Mouse (Mus musculus): ENCODE results near the gene Gm43064. TPM values are rescaled to one million over a fixed set of nuclear protein-coding genes. Genes with fewer than 3 reads are reported as not detected.

Gene Gm43064
- total RNA-seq, 1 experiment: 0.76 TPM

GRCm38 (mm10) chr3:103787225-103787624, 22.1 kb upstream of the Gm43064 start:
- no peak for DNase-seq (ENCODE audit: low read depth, low spot score)
- no peaks in the 10 kb centered on the region for H3K9me3 ChIP-seq (ENCODE audit: control insufficient read depth, insufficient read depth, low read depth, low read length)
- H3K4me1 ChIP-seq (ENCODE audit: control insufficient read depth in 2 of 2, insufficient read depth in 2 of 2, low read length in 2 of 2, poor library complexity in 1 of 2): peaks cover 4 to 7% of the 10 kb centered on the region in 2 experiments
- H3K36me3 ChIP-seq (ENCODE audit: control insufficient read depth, insufficient read depth, low read length, poor library complexity, severe bottlenecking): no peaks in the 10 kb centered on the region
- TF ChIP-seq CHD2 (IDR thresholded peaks at IDR 0.05; ENCODE audit: low read depth, low read length): no peak
- no peak for TF ChIP-seq HCFC1 (IDR thresholded peaks at IDR 0.05; ENCODE audit: borderline replicate concordance, insufficient read depth, low read length)
- no peak for TF ChIP-seq ZNF384 (IDR thresholded peaks at IDR 0.05; ENCODE audit: low read depth, low read length)
- TF ChIP-seq ZC3H11A (IDR thresholded peaks at IDR 0.05; ENCODE audit: borderline replicate concordance, low read depth, low read length): no peak
- no peak for TF ChIP-seq MAFK (IDR thresholded peaks at IDR 0.05; ENCODE audit: insufficient read depth, low read depth, low read length)
- no peak overlapping the region for H3K4me3 ChIP-seq (ENCODE audit: insufficient read depth in 1 of 2, low read depth in 1 of 2, low read length in 2 of 2, poor library complexity in 1 of 2, severe bottlenecking in 1 of 2)
- no peak overlapping the region for H3K27ac ChIP-seq (ENCODE audit: insufficient read depth, low read depth, low read length, poor library complexity, severe bottlenecking)
- in situ Hi-C loops (cut with MboI; ENCODE audit: low sequenced_read_pairs in 2 of 2, unreplicated experiment in 2 of 2): no loop called here
- H3K9ac ChIP-seq (ENCODE audit: insufficient read depth, low read depth, low read length, poor library complexity, severe bottlenecking): no peak overlapping the region

GRCm38 (mm10) chr3:103789096-103789495, 20.3 kb upstream of the Gm43064 start:
- Histone ChIP-seq H3K36me3 (ENCODE audit: control insufficient read depth, insufficient read depth, low read length, poor library complexity, severe bottlenecking) (no peaks in the 10 kb centered on the region), H3K9me3 (ENCODE audit: control insufficient read depth, insufficient read depth, low read depth, low read length) (no peaks in the 10 kb centered on the region), H3K9ac (ENCODE audit: insufficient read depth, low read depth, low read length, poor library complexity, severe bottlenecking) (no peak overlapping the region), H3K4me1 (ENCODE audit: control insufficient read depth in 2 of 2, insufficient read depth in 2 of 2, low read length in 2 of 2, poor library complexity in 1 of 2) (peaks cover 4 to 7% of the 10 kb centered on the region in 2 experiments), H3K4me3 (ENCODE audit: insufficient read depth in 1 of 2, low read depth in 1 of 2, low read length in 2 of 2, poor library complexity in 1 of 2, severe bottlenecking in 1 of 2) (no peak overlapping the region), H3K27ac (ENCODE audit: insufficient read depth, low read depth, low read length, poor library complexity, severe bottlenecking) (no peak overlapping the region)
- no peak for TF ChIP-seq ZC3H11A (IDR thresholded peaks at IDR 0.05; ENCODE audit: borderline replicate concordance, low read depth, low read length)
- TF ChIP-seq HCFC1 (IDR thresholded peaks at IDR 0.05; ENCODE audit: borderline replicate concordance, insufficient read depth, low read length): no peak
- TF ChIP-seq ZNF384 (IDR thresholded peaks at IDR 0.05; ENCODE audit: low read depth, low read length): no peak
- no peak for TF ChIP-seq MAFK (IDR thresholded peaks at IDR 0.05; ENCODE audit: insufficient read depth, low read depth, low read length)
- TF ChIP-seq CHD2 (IDR thresholded peaks at IDR 0.05; ENCODE audit: low read depth, low read length): no peak
- no peak for DNase-seq (ENCODE audit: low read depth, low spot score)
- in situ Hi-C loops (cut with MboI; ENCODE audit: low sequenced_read_pairs in 2 of 2, unreplicated experiment in 2 of 2): no loop called here

- no peak for DNase-seq (ENCODE audit: low read depth, low spot score)
- H3K4me1 ChIP-seq (ENCODE audit: control insufficient read depth in 2 of 2, insufficient read depth in 2 of 2, low read length in 2 of 2, poor library complexity in 1 of 2): peaks cover 4 to 7% of the 10 kb centered on the region in 2 experiments; a peak in 3 of 4 replicates
- H3K9me3 ChIP-seq (ENCODE audit: control insufficient read depth, insufficient read depth, low read depth, low read length): no peaks in the 10 kb centered on the region
- H3K9ac ChIP-seq (ENCODE audit: insufficient read depth, low read depth, low read length, poor library complexity, severe bottlenecking): peak overlapping the region; percentile 84; the same call in 1 of the 2 replicates
- no peak overlapping the region for H3K27ac ChIP-seq (ENCODE audit: insufficient read depth, low read depth, low read length, poor library complexity, severe bottlenecking)
- TF ChIP-seq CHD2 (IDR thresholded peaks at IDR 0.05; ENCODE audit: low read depth, low read length) (no peak), MAFK (IDR thresholded peaks at IDR 0.05; ENCODE audit: insufficient read depth, low read depth, low read length) (no peak), ZNF384 (IDR thresholded peaks at IDR 0.05; ENCODE audit: low read depth, low read length) (no peak), HCFC1 (IDR thresholded peaks at IDR 0.05; ENCODE audit: borderline replicate concordance, insufficient read depth, low read length) (no peak), ZC3H11A (IDR thresholded peaks at IDR 0.05; ENCODE audit: borderline replicate concordance, low read depth, low read length) (no peak)
- in situ Hi-C loops (cut with MboI; ENCODE audit: low sequenced_read_pairs in 2 of 2, unreplicated experiment in 2 of 2): no loop called here
- no peaks in the 10 kb centered on the region for H3K36me3 ChIP-seq (ENCODE audit: control insufficient read depth, insufficient read depth, low read length, poor library complexity, severe bottlenecking)
- H3K4me3 ChIP-seq (ENCODE audit: insufficient read depth in 1 of 2, low read depth in 1 of 2, low read length in 2 of 2, poor library complexity in 1 of 2, severe bottlenecking in 1 of 2): peak overlapping the region; percentile 82 to 95
Measured at GRCm38 (mm10) chr3:103789891-103790345, 19.5 kb upstream of the Gm43064 start.

- no peak for DNase-seq (ENCODE audit: low read depth, low spot score)
- H3K36me3 ChIP-seq (ENCODE audit: control insufficient read depth, insufficient read depth, low read length, poor library complexity, severe bottlenecking): no peaks in the 10 kb centered on the region
- H3K27ac ChIP-seq (ENCODE audit: insufficient read depth, low read depth, low read length, poor library complexity, severe bottlenecking): no peak overlapping the region; the same call in none of the 2 replicates
- peaks cover 4 to 7% of the 10 kb centered on the region in 2 experiments; a peak in 3 of 4 replicates for H3K4me1 ChIP-seq (ENCODE audit: control insufficient read depth in 2 of 2, insufficient read depth in 2 of 2, low read length in 2 of 2, poor library complexity in 1 of 2)
- TF ChIP-seq MAFK (IDR thresholded peaks at IDR 0.05; ENCODE audit: insufficient read depth, low read depth, low read length) (no peak), ZC3H11A (IDR thresholded peaks at IDR 0.05; ENCODE audit: borderline replicate concordance, low read depth, low read length) (no peak), HCFC1 (IDR thresholded peaks at IDR 0.05; ENCODE audit: borderline replicate concordance, insufficient read depth, low read length) (no peak), ZNF384 (IDR thresholded peaks at IDR 0.05; ENCODE audit: low read depth, low read length) (no peak), CHD2 (IDR thresholded peaks at IDR 0.05; ENCODE audit: low read depth, low read length) (no peak)
- in situ Hi-C loops (cut with MboI; ENCODE audit: low sequenced_read_pairs in 2 of 2, unreplicated experiment in 2 of 2): no loop called here
- no peaks in the 10 kb centered on the region for H3K9me3 ChIP-seq (ENCODE audit: control insufficient read depth, insufficient read depth, low read depth, low read length)
- peak overlapping the region; percentile 84 for H3K9ac ChIP-seq (ENCODE audit: insufficient read depth, low read depth, low read length, poor library complexity, severe bottlenecking)
- H3K4me3 ChIP-seq (ENCODE audit: insufficient read depth in 1 of 2, low read depth in 1 of 2, low read length in 2 of 2, poor library complexity in 1 of 2, severe bottlenecking in 1 of 2): peak overlapping the region; percentile 82 to 95
Measured at GRCm38 (mm10) chr3:103790346-103791145, 18.8 kb upstream of the Gm43064 start.
